Mouse (Mus musculus): ENCODE data around the gene Xrcc3. TPM values are rescaled to one million over a fixed set of nuclear protein-coding genes. Genes with fewer than 3 reads are reported as not detected.
A peak's percentile ranks its signal among the peaks of the same experiment; 100 is the strongest.

Xrcc3 gene
- polyA plus RNA-seq, 1 experiment from 2014 or later: 6.3 TPM

- H3K9me3 ChIP-seq (replicated peaks; ENCODE audit: low read length): no peaks in the 10 kb centered on the region
- no peak overlapping the region for H3K27ac ChIP-seq
- peaks cover 38% of the 10 kb centered on the region for H3K4me1 ChIP-seq (replicated peaks; ENCODE audit: insufficient read depth, low read length)
- no peak for TF ChIP-seq CTCF (IDR thresholded peaks at IDR 0.05; ENCODE audit: low read depth)
- ATAC-seq (replicated peaks; ENCODE audit: low FRiP score, low read depth) (no peak), DNase-seq (ENCODE audit: low spot score) (no peak)
- peaks cover 10% of the 10 kb centered on the region; the same call in 1 of the 2 replicates for H3K36me3 ChIP-seq (ENCODE audit: insufficient read depth, low read length)
- H3K27me3 ChIP-seq (ENCODE audit: insufficient read depth, low read length): no peaks in the 10 kb centered on the region
- 0 out of 2 replicates have a peak overlapping the region, but pooled peaks have one; percentile 2 for H3K9ac ChIP-seq (ENCODE audit: low read depth, low read length)
- peak overlapping the region; percentile 72; the same call in 1 of the 2 replicates for H3K4me3 ChIP-seq (replicated peaks; ENCODE audit: low read depth, low read length)
- peak overlapping the region; percentile 59; the same call in 1 of the 2 replicates for H3K4me2 ChIP-seq (ENCODE audit: low read length)
- 54% methylated on average over 12 of the region's 12 CpGs for WGBS
Measured at GRCm38 (mm10) chr12:111812611-111813010, 1.1 kb downstream of the Xrcc3 start.

- WGBS: 86% methylated on average over 13 of the region's 13 CpGs
- no peak overlapping the region for H3K4me3 ChIP-seq (replicated peaks; ENCODE audit: low read depth, low read length)
Measured at GRCm38 (mm10) chr12:111812075-111812474, 1.6 kb downstream of the Xrcc3 start.

GRCm38 (mm10) chr12:111809762-111810161, 3.9 kb downstream of the Xrcc3 start:
- peak overlapping the region; percentile 23; the same call in 1 of the 2 replicates for H3K4me2 ChIP-seq (ENCODE audit: low read length)
- TF ChIP-seq CTCF (IDR thresholded peaks at IDR 0.05; ENCODE audit: low read depth): peak; percentile 45
- peaks cover 30% of the 10 kb centered on the region for H3K36me3 ChIP-seq (ENCODE audit: insufficient read depth, low read length)
- H3K4me3 ChIP-seq (replicated peaks; ENCODE audit: low read depth, low read length): no peak overlapping the region
- ATAC-seq (replicated peaks; ENCODE audit: low FRiP score, low read depth) (peak; percentile 57), DNase-seq (ENCODE audit: low spot score) (peak; percentile 84)
- peak overlapping the region; percentile 35; the same call in 1 of the 2 replicates for H3K9ac ChIP-seq (ENCODE audit: low read depth, low read length)
- peaks cover 16% of the 10 kb centered on the region; the same call in 1 of the 2 replicates for H3K4me1 ChIP-seq (replicated peaks; ENCODE audit: insufficient read depth, low read length)
- peak overlapping the region; percentile 57 for H3K27ac ChIP-seq
- no peaks in the 10 kb centered on the region for H3K27me3 ChIP-seq (ENCODE audit: insufficient read depth, low read length)
- no peaks in the 10 kb centered on the region for H3K9me3 ChIP-seq (replicated peaks; ENCODE audit: low read length)
- 4% methylated on average over 9 of the region's 9 CpGs for WGBS

More at GRCm38 (mm10) chr12:111812075-111812474, 1.6 kb downstream of the Xrcc3 start:
- no peak for TF ChIP-seq CTCF (IDR thresholded peaks at IDR 0.05; ENCODE audit: low read depth)
- H3K9ac ChIP-seq (ENCODE audit: low read depth, low read length): no peak overlapping the region
- no peak overlapping the region for H3K4me2 ChIP-seq (ENCODE audit: low read length)
- no peaks in the 10 kb centered on the region for H3K9me3 ChIP-seq (replicated peaks; ENCODE audit: low read length)
- no peaks in the 10 kb centered on the region for H3K27me3 ChIP-seq (ENCODE audit: insufficient read depth, low read length)
- DNase-seq (ENCODE audit: low spot score) (no peak), ATAC-seq (replicated peaks; ENCODE audit: low FRiP score, low read depth) (no peak)
- peaks cover 14% of the 10 kb centered on the region; the same call in 1 of the 2 replicates for H3K36me3 ChIP-seq (ENCODE audit: insufficient read depth, low read length)
- H3K4me1 ChIP-seq (replicated peaks; ENCODE audit: insufficient read depth, low read length): peaks cover 37% of the 10 kb centered on the region
- H3K27ac ChIP-seq: no peak overlapping the region

- no peak for DNase-seq (ENCODE audit: low spot score)
- no peak overlapping the region for H3K4me2 ChIP-seq (ENCODE audit: low read length)
- peak overlapping the region; percentile 57; the same call in 1 of the 2 replicates for H3K27ac ChIP-seq
- no peak for TF ChIP-seq CTCF (IDR thresholded peaks at IDR 0.05; ENCODE audit: low read depth)
- H3K4me3 ChIP-seq (replicated peaks; ENCODE audit: low read depth, low read length): no peak overlapping the region
- ATAC-seq (replicated peaks; ENCODE audit: low FRiP score, low read depth): no peak
- H3K9ac ChIP-seq (ENCODE audit: low read depth, low read length): no peak overlapping the region
- no peaks in the 10 kb centered on the region for H3K27me3 ChIP-seq (ENCODE audit: insufficient read depth, low read length)
- H3K4me1 ChIP-seq (replicated peaks; ENCODE audit: insufficient read depth, low read length): peaks cover 16% of the 10 kb centered on the region; the same call in 1 of the 2 replicates
- 88% methylated on average over 6 of the region's 6 CpGs for WGBS
- no peaks in the 10 kb centered on the region for H3K9me3 ChIP-seq (replicated peaks; ENCODE audit: low read length)
- H3K36me3 ChIP-seq (ENCODE audit: insufficient read depth, low read length): peaks cover 40% of the 10 kb centered on the region
Measured at GRCm38 (mm10) chr12:111808775-111809174, 4.9 kb downstream of the Xrcc3 start.

- Histone ChIP-seq H3K4me3 (replicated peaks; ENCODE audit: low read depth, low read length) (no peak overlapping the region), H3K9ac (ENCODE audit: low read depth, low read length) (no peak overlapping the region), H3K27me3 (ENCODE audit: insufficient read depth, low read length) (no peaks in the 10 kb centered on the region), H3K4me2 (ENCODE audit: low read length) (no peak overlapping the region), H3K36me3 (ENCODE audit: insufficient read depth, low read length) (peaks cover 62% of the 10 kb centered on the region), H3K4me1 (replicated peaks; ENCODE audit: insufficient read depth, low read length) (no peaks in the 10 kb centered on the region), H3K27ac (no peak overlapping the region), H3K9me3 (replicated peaks; ENCODE audit: low read length) (no peaks in the 10 kb centered on the region)
- DNase-seq (ENCODE audit: low spot score) (no peak), ATAC-seq (replicated peaks; ENCODE audit: low FRiP score, low read depth) (no peak)
- 83% methylated on average over 5 of the region's 5 CpGs for WGBS
- TF ChIP-seq CTCF (IDR thresholded peaks at IDR 0.05; ENCODE audit: low read depth): no peak
Measured at GRCm38 (mm10) chr12:111803538-111803937, 10.1 kb downstream of the Xrcc3 start.

- no peak overlapping the region for H3K4me2 ChIP-seq (ENCODE audit: low read length)
- 69% methylated on average over 10 of the region's 10 CpGs for WGBS
- peaks cover 61% of the 10 kb centered on the region for H3K36me3 ChIP-seq (ENCODE audit: insufficient read depth, low read length)
Measured at GRCm38 (mm10) chr12:111800459-111801183, 13.1 kb downstream of the Xrcc3 start.

More at GRCm38 (mm10) chr12:111800459-111801183, 13.1 kb downstream of the Xrcc3 start:
- 0 out of 2 replicates have a peak, but pooled peaks have one; percentile 40 for ATAC-seq (replicated peaks; ENCODE audit: low FRiP score, low read depth)
- Histone ChIP-seq H3K9me3 (replicated peaks; ENCODE audit: low read length) (no peaks in the 10 kb centered on the region), H3K4me1 (replicated peaks; ENCODE audit: insufficient read depth, low read length) (no peaks in the 10 kb centered on the region), H3K9ac (ENCODE audit: low read depth, low read length) (no peak overlapping the region), H3K4me3 (replicated peaks; ENCODE audit: low read depth, low read length) (no peak overlapping the region), H3K27me3 (ENCODE audit: insufficient read depth, low read length) (no peaks in the 10 kb centered on the region), H3K27ac (no peak overlapping the region)
- DNase-seq (ENCODE audit: low spot score): no peak
- no peak for TF ChIP-seq CTCF (IDR thresholded peaks at IDR 0.05; ENCODE audit: low read depth)

Data from kidney, postnatal 0 days (tissue).